Mouse (Mus musculus) limb, embryonic 11.5 days (tissue): ENCODE results near the gene Gp9. TPM values are rescaled to one million over a fixed set of nuclear protein-coding genes. Genes with fewer than 3 reads are reported as not detected.
"Not testable (repeated sequence)": the region's sequence is repeated elsewhere in the genome, so short reads cannot be mapped to it uniquely, and the experiment has no call there.

ENCODE experiments used
- ATAC-seq: fragments of 200-750 bp; cut with Nextera tagmentation; 2 replicates; pipeline ENCODE4 v1.8.0; 2017; ENCODE audit warnings: low read depth; ENCODE audit not compliant: insufficient number of reproducible peaks, low FRiP score, low TSS enrichment
- DNase-seq: peaks from one replicate; pipeline ENCODE4 v3.0.0-alpha.2; 2015; ENCODE audit warnings: low spot score
- H3K27ac ChIP-seq: fragments of 300-500 bp; sonication (generic); replicated peaks from 2 replicates; pipeline ENCODE4 v1.5.1; 2014; ENCODE audit warnings: low read depth, mild to moderate bottlenecking, low read length
- H3K27me3 ChIP-seq: fragments of 300-500 bp; sonication (generic); 2 replicates; pipeline ENCODE4 v1.6.1; 2014; ENCODE audit warnings: mild to moderate bottlenecking, low read length, mixed read lengths; ENCODE audit not compliant: control insufficient read depth, insufficient read depth
- H3K36me3 ChIP-seq: fragments of 300-500 bp; sonication (generic); 2 replicates; pipeline ENCODE4 v1.6.1; 2014; ENCODE audit warnings: mild to moderate bottlenecking, low read length, moderate library complexity, mixed read lengths; ENCODE audit not compliant: control insufficient read depth, insufficient read depth
- H3K4me1 ChIP-seq: fragments of 300-500 bp; sonication (generic); 2 replicates; pipeline ENCODE4 v1.6.1; 2014; ENCODE audit warnings: low read length, mixed read lengths; ENCODE audit not compliant: control insufficient read depth, insufficient read depth
- H3K4me2 ChIP-seq: fragments of 300-500 bp; sonication (generic); 2 replicates; pipeline ENCODE4 v1.6.1; 2014; ENCODE audit warnings: low read depth, mild to moderate bottlenecking, moderate library complexity; ENCODE audit not compliant: severe bottlenecking
- H3K4me3 ChIP-seq: fragments of 300-500 bp; sonication (generic); 2 replicates; pipeline ENCODE4 v1.5.1; 2014; ENCODE audit warnings: low read depth, low read length
- H3K9ac ChIP-seq: fragments of 300-500 bp; sonication (generic); 2 replicates; pipeline ENCODE4 v1.6.1; 2014; ENCODE audit warnings: mild to moderate bottlenecking, low read length
- H3K9me3 ChIP-seq: fragments of 300-500 bp; sonication (generic); 2 replicates; pipeline ENCODE4 v1.6.1; 2016; ENCODE audit warnings: low read length; ENCODE audit not compliant: control insufficient read depth
- WGBS: fragments of 180-500 bp; shearing (Covaris S2); extraction: QIAGEN DNeasy Blood & Tissue Kit; methylation state at CpG from one replicate; pipeline ENCODE4 v1.1.7; 2014; 5-methylcytosine and 5-hydroxymethylcytosine counted together
- polyA plus RNA-seq: library from polyadenylated mRNA; unstranded; fragments of >200 nt; fragmentation: Nextera tagmentation; extraction: Ambion mirVana; gene quantifications from 2 replicates; pipeline ENCODE4 v1.2.1, GENCODE M21; 2014

The Gp9 gene
- polyA plus RNA-seq, 1 experiment from 2014 or later: 2.0 TPM

DNA sequence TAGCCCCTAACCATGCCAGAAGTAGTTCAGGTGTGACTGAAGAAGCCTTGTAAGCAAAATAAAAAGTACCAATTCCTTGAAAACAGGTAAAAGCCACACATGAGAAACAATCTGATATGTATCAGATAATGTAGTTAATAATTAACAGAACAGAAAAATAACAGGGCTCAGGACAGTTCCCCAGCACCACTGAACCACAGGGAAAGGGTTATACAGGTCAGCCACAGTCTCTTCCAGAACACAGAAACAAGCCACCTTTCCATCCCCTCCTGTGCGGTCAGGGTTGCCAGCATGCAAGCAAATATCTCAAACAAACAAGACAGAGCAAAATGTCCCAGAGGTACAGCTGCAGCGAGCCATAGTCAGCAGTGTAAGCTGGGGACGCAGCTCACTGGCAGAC lies 18.5 kb upstream of the Gp9 start:
- no peak overlapping the region for H3K27ac ChIP-seq
- DNase-seq (no peak), ATAC-seq (no peak)
- H3K4me2 ChIP-seq: no peak overlapping the region
- no peaks in the 10 kb centered on the region for H3K36me3 ChIP-seq
- 71% methylated on average over 3 of the region's 3 CpGs for WGBS
- H3K9me3 ChIP-seq: no peaks in the 10 kb centered on the region
- no peak overlapping the region for H3K9ac ChIP-seq
- no peaks in the 10 kb centered on the region for H3K4me1 ChIP-seq
- no peak overlapping the region for H3K4me3 ChIP-seq
- no peaks in the 10 kb centered on the region for H3K27me3 ChIP-seq

GRCm38 (mm10) chr6:87759850-87760249 lies 18.0 kb upstream of the Gp9 start:
- DNase-seq: no peak
- Histone ChIP-seq H3K9ac (no peak overlapping the region), H3K27ac (no peak overlapping the region), H3K4me3 (no peak overlapping the region), H3K4me1 (no peaks in the 10 kb centered on the region), H3K27me3 (no peaks in the 10 kb centered on the region), H3K4me2 (no peak overlapping the region), H3K36me3 (no peaks in the 10 kb centered on the region), H3K9me3 (no peaks in the 10 kb centered on the region)
- 86% methylated on average over 3 of the region's 3 CpGs for WGBS
- ATAC-seq: no peak

DNA sequence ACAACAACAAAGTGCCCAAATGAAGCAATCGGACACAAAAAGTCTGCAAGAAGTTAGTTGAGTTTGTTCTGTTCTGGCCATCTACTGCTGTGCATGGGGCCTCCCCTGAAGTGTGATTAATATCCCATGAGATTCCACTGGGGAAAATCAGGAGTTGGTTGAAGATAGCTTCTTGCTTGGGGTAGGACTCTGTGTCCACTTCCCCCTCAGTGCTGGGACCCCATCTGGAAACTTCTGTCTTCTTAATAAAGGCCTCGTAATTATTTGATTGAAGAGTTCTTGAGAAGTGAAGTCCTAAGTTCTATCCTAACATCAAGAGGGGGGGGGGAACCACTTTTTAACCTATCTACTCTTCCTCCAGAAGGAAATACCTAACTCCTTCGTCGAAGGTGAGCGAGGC lies 15.7 kb upstream of the Gp9 start:
- WGBS: 85% methylated on average over 5 of the region's 5 CpGs
- ATAC-seq: no peak
- Histone ChIP-seq H3K27me3 (no peaks in the 10 kb centered on the region), H3K27ac (no peak overlapping the region), H3K4me2 (no peak overlapping the region), H3K9ac (no peak overlapping the region), H3K9me3 (no peaks in the 10 kb centered on the region), H3K36me3 (no peaks in the 10 kb centered on the region), H3K4me1 (no peaks in the 10 kb centered on the region), H3K4me3 (no peak overlapping the region)
- DNase-seq: no peak

- no peak overlapping the region for H3K27ac ChIP-seq
- no peaks in the 10 kb centered on the region for H3K36me3 ChIP-seq
- H3K4me2 ChIP-seq: no peak overlapping the region
- DNase-seq (no peak), ATAC-seq (no peak)
- H3K4me3 ChIP-seq: no peak overlapping the region
- H3K9me3 ChIP-seq: no peaks in the 10 kb centered on the region
- H3K27me3 ChIP-seq: no peaks in the 10 kb centered on the region
- H3K9ac ChIP-seq: no peak overlapping the region
- no peaks in the 10 kb centered on the region for H3K4me1 ChIP-seq
- 71% methylated on average over 4 of the region's 4 CpGs for WGBS
Observed at GRCm38 (mm10) chr6:87763376-87764280, 14.2 kb upstream of the Gp9 start.

GRCm38 (mm10) chr6:87764296-87764695 lies 13.6 kb upstream of the Gp9 start:
- not testable (repeated sequence) for H3K27me3 ChIP-seq, H3K9ac ChIP-seq, H3K4me2 ChIP-seq, H3K4me3 ChIP-seq, H3K9me3 ChIP-seq, H3K36me3 ChIP-seq, H3K4me1 ChIP-seq, ATAC-seq, H3K27ac ChIP-seq, DNase-seq
- 97% methylated on average over 2 of the region's 2 CpGs for WGBS

DNA sequence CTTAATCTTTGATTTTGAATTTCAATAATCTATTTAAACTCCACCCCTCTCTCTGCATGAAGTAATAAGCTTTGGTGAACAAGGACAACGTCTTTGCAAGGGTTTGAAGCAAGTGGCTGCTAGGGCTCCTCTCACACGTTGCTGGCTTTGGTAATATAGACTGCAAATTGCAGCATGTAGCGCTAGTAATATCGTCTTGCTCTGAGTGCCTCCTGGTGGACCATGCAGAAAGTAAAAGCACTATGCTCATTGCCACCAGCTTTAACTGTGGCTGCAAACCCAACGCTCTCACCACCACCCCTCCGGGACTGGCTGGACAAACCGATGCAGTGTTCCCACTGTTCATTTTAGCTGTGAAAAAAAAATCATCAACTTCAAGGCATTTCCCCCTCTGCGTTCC lies 7.2 kb upstream of the Gp9 start:
- Histone ChIP-seq H3K4me3 (no peak overlapping the region), H3K4me2 (no peak overlapping the region), H3K9ac (no peak overlapping the region), H3K9me3 (no peaks in the 10 kb centered on the region), H3K27me3 (no peaks in the 10 kb centered on the region), H3K4me1 (no peaks in the 10 kb centered on the region), H3K36me3 (no peaks in the 10 kb centered on the region), H3K27ac (no peak overlapping the region)
- 62% methylated on average over 8 of the region's 8 CpGs for WGBS
- ATAC-seq (no peak), DNase-seq (no peak)

DNA sequence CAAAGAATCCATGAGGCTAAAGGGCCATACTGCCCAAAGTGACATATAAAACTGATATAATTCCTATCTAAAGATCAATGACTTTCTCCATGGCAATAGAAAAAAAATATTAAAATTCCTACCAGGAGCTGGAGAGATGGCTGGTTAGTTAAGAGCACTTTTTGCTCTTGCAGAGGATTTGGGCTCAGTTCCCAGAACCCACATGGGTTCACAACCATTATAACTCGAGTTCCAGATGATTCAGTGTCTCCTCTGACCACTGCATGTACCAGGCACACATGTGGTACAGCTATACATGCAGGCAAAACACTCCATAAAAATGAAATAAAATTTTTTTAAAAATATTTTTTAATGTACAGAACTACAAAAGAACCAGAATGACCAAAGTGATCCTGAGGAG lies 3.4 kb upstream of the Gp9 start:
- ATAC-seq (no peak), DNase-seq (no peak)
- Histone ChIP-seq H3K9ac (no peak overlapping the region), H3K27ac (no peak overlapping the region), H3K4me2 (no peak overlapping the region), H3K4me1 (no peaks in the 10 kb centered on the region), H3K4me3 (no peak overlapping the region), H3K9me3 (no peaks in the 10 kb centered on the region), H3K27me3 (no peaks in the 10 kb centered on the region), H3K36me3 (no peaks in the 10 kb centered on the region)
- 30% methylated on average over 1 of the region's 1 CpGs for WGBS

GRCm38 (mm10) chr6:87774909-87775308 lies 3.0 kb upstream of the Gp9 start:
- 83% methylated on average over 9 of the region's 9 CpGs for WGBS
- ATAC-seq: no peak
- Histone ChIP-seq H3K36me3 (no peaks in the 10 kb centered on the region), H3K4me3 (no peak overlapping the region), H3K27me3 (no peaks in the 10 kb centered on the region), H3K27ac (no peak overlapping the region), H3K4me2 (no peak overlapping the region), H3K9ac (no peak overlapping the region), H3K4me1 (no peaks in the 10 kb centered on the region), H3K9me3 (no peaks in the 10 kb centered on the region)
- no peak for DNase-seq
